Mouse (Mus musculus): ENCODE data around the gene Polr3b. TPM values are rescaled to one million over a fixed set of nuclear protein-coding genes. Genes with fewer than 3 reads are reported as not detected.

The Polr3b gene
- polyA plus RNA-seq, 1 experiment from 2014 or later, result 12.5 TPM

GRCm38 (mm10) chr10:84581191-84581590 is 40.9 kb upstream of the Polr3b start:
- Histone ChIP-seq H3K27me3 (ENCODE audit: control insufficient read depth, insufficient read depth, low read length) (no peaks in the 10 kb centered on the region), H3K36me3 (ENCODE audit: control insufficient read depth, insufficient read depth, low read length) (no peaks in the 10 kb centered on the region), H3K27ac (ENCODE audit: low read depth, low read length) (no peak overlapping the region), H3K9ac (ENCODE audit: low read depth, low read length) (no peak overlapping the region), H3K4me2 (no peak overlapping the region), H3K4me1 (ENCODE audit: control insufficient read depth, insufficient read depth, low read length) (peaks cover 24% of the 10 kb centered on the region), H3K9me3 (replicated peaks; ENCODE audit: control insufficient read depth, low read length) (no peaks in the 10 kb centered on the region), H3K4me3 (ENCODE audit: low read depth, low read length) (no peak overlapping the region)
- 40% methylated on average over 8 of the region's 8 CpGs for WGBS (ENCODE audit: insufficient replicate concordance)
- no peak for ATAC-seq (replicated peaks; ENCODE audit: insufficient number of reproducible peaks, low FRiP score, low TSS enrichment)

- Histone ChIP-seq H3K4me1 (ENCODE audit: control insufficient read depth, insufficient read depth, low read length) (peaks cover 24% of the 10 kb centered on the region), H3K4me2 (no peak overlapping the region), H3K36me3 (ENCODE audit: control insufficient read depth, insufficient read depth, low read length) (no peaks in the 10 kb centered on the region), H3K9me3 (replicated peaks; ENCODE audit: control insufficient read depth, low read length) (no peaks in the 10 kb centered on the region), H3K27me3 (ENCODE audit: control insufficient read depth, insufficient read depth, low read length) (no peaks in the 10 kb centered on the region), H3K4me3 (ENCODE audit: low read depth, low read length) (no peak overlapping the region), H3K9ac (ENCODE audit: low read depth, low read length) (no peak overlapping the region), H3K27ac (ENCODE audit: low read depth, low read length) (no peak overlapping the region)
- ATAC-seq (replicated peaks; ENCODE audit: insufficient number of reproducible peaks, low FRiP score, low TSS enrichment), result no peak
- 62% methylated on average over 7 of the region's 7 CpGs for WGBS (ENCODE audit: insufficient replicate concordance)
Measured at GRCm38 (mm10) chr10:84582236-84582635, 39.9 kb upstream of the Polr3b start.

GRCm38 (mm10) chr10:84584451-84585293 is 37.4 kb upstream of the Polr3b start:
- peaks cover 21% of the 10 kb centered on the region for H3K4me1 ChIP-seq (ENCODE audit: control insufficient read depth, insufficient read depth, low read length)
- no peaks in the 10 kb centered on the region for H3K9me3 ChIP-seq (replicated peaks; ENCODE audit: control insufficient read depth, low read length)
- H3K36me3 ChIP-seq (ENCODE audit: control insufficient read depth, insufficient read depth, low read length), result no peaks in the 10 kb centered on the region
- no peaks in the 10 kb centered on the region for H3K27me3 ChIP-seq (ENCODE audit: control insufficient read depth, insufficient read depth, low read length)
- 0 out of 2 replicates have a peak overlapping the region, but pooled peaks have one; percentile 15 for H3K27ac ChIP-seq (ENCODE audit: low read depth, low read length)
- H3K4me2 ChIP-seq, result peak overlapping the region; percentile 27
- ATAC-seq (replicated peaks; ENCODE audit: insufficient number of reproducible peaks, low FRiP score, low TSS enrichment), result no peak
- WGBS (ENCODE audit: insufficient replicate concordance), result 36% methylated on average over 11 of the region's 11 CpGs
- no peak overlapping the region for H3K9ac ChIP-seq (ENCODE audit: low read depth, low read length)
- H3K4me3 ChIP-seq (ENCODE audit: low read depth, low read length), result no peak overlapping the region

GRCm38 (mm10) chr10:84585294-84585650 is 36.8 kb upstream of the Polr3b start:
- Histone ChIP-seq H3K27ac (ENCODE audit: low read depth, low read length) (no peak overlapping the region), H3K4me1 (ENCODE audit: control insufficient read depth, insufficient read depth, low read length) (peaks cover 21% of the 10 kb centered on the region), H3K27me3 (ENCODE audit: control insufficient read depth, insufficient read depth, low read length) (no peaks in the 10 kb centered on the region), H3K9me3 (replicated peaks; ENCODE audit: control insufficient read depth, low read length) (no peaks in the 10 kb centered on the region), H3K4me2 (no peak overlapping the region; the same call in 1 of the 2 replicates), H3K4me3 (ENCODE audit: low read depth, low read length) (no peak overlapping the region), H3K9ac (ENCODE audit: low read depth, low read length) (no peak overlapping the region), H3K36me3 (ENCODE audit: control insufficient read depth, insufficient read depth, low read length) (no peaks in the 10 kb centered on the region)
- WGBS (ENCODE audit: insufficient replicate concordance), result 59% methylated on average over 2 of the region's 2 CpGs
- no peak for ATAC-seq (replicated peaks; ENCODE audit: insufficient number of reproducible peaks, low FRiP score, low TSS enrichment)

- Histone ChIP-seq H3K4me1 (ENCODE audit: control insufficient read depth, insufficient read depth, low read length) (no peaks in the 10 kb centered on the region), H3K9ac (ENCODE audit: low read depth, low read length) (no peak overlapping the region), H3K36me3 (ENCODE audit: control insufficient read depth, insufficient read depth, low read length) (no peaks in the 10 kb centered on the region; the same call in none of the 2 replicates), H3K9me3 (replicated peaks; ENCODE audit: control insufficient read depth, low read length) (no peaks in the 10 kb centered on the region), H3K27ac (ENCODE audit: low read depth, low read length) (no peak overlapping the region), H3K4me2 (no peak overlapping the region), H3K4me3 (ENCODE audit: low read depth, low read length) (no peak overlapping the region), H3K27me3 (ENCODE audit: control insufficient read depth, insufficient read depth, low read length) (no peaks in the 10 kb centered on the region)
- 74% methylated on average over 14 of the region's 14 CpGs for WGBS (ENCODE audit: insufficient replicate concordance)
- no peak for ATAC-seq (replicated peaks; ENCODE audit: insufficient number of reproducible peaks, low FRiP score, low TSS enrichment)
Measured at GRCm38 (mm10) chr10:84590956-84591355, 31.1 kb upstream of the Polr3b start.

GRCm38 (mm10) chr10:84591640-84592148 is 30.4 kb upstream of the Polr3b start:
- ATAC-seq (replicated peaks; ENCODE audit: insufficient number of reproducible peaks, low FRiP score, low TSS enrichment), result no peak

GRCm38 (mm10) chr10:84592745-84593144 is 29.3 kb upstream of the Polr3b start:
- no peak for ATAC-seq (replicated peaks; ENCODE audit: insufficient number of reproducible peaks, low FRiP score, low TSS enrichment)
- Histone ChIP-seq H3K4me2 (no peak overlapping the region), H3K4me3 (ENCODE audit: low read depth, low read length) (no peak overlapping the region), H3K27me3 (ENCODE audit: control insufficient read depth, insufficient read depth, low read length) (no peaks in the 10 kb centered on the region), H3K9me3 (replicated peaks; ENCODE audit: control insufficient read depth, low read length) (no peaks in the 10 kb centered on the region), H3K36me3 (ENCODE audit: control insufficient read depth, insufficient read depth, low read length) (no peaks in the 10 kb centered on the region; the same call in none of the 2 replicates), H3K27ac (ENCODE audit: low read depth, low read length) (no peak overlapping the region), H3K9ac (ENCODE audit: low read depth, low read length) (no peak overlapping the region), H3K4me1 (ENCODE audit: control insufficient read depth, insufficient read depth, low read length) (no peaks in the 10 kb centered on the region)
- 57% methylated on average over 3 of the region's 3 CpGs for WGBS (ENCODE audit: insufficient replicate concordance)

More at GRCm38 (mm10) chr10:84591640-84592148, 30.4 kb upstream of the Polr3b start:
- H3K9me3 ChIP-seq (replicated peaks; ENCODE audit: control insufficient read depth, low read length), result no peaks in the 10 kb centered on the region
- H3K27me3 ChIP-seq (ENCODE audit: control insufficient read depth, insufficient read depth, low read length), result no peaks in the 10 kb centered on the region
- 71% methylated on average over 2 of the region's 2 CpGs for WGBS (ENCODE audit: insufficient replicate concordance)
- no peak overlapping the region for H3K4me3 ChIP-seq (ENCODE audit: low read depth, low read length)
- H3K36me3 ChIP-seq (ENCODE audit: control insufficient read depth, insufficient read depth, low read length), result no peaks in the 10 kb centered on the region; the same call in none of the 2 replicates
- no peaks in the 10 kb centered on the region for H3K4me1 ChIP-seq (ENCODE audit: control insufficient read depth, insufficient read depth, low read length)
- H3K9ac ChIP-seq (ENCODE audit: low read depth, low read length), result no peak overlapping the region
- H3K4me2 ChIP-seq, result no peak overlapping the region
- no peak overlapping the region for H3K27ac ChIP-seq (ENCODE audit: low read depth, low read length)

- Histone ChIP-seq H3K9ac (ENCODE audit: low read depth, low read length) (no peak overlapping the region), H3K4me1 (ENCODE audit: control insufficient read depth, insufficient read depth, low read length) (no peaks in the 10 kb centered on the region), H3K9me3 (replicated peaks; ENCODE audit: control insufficient read depth, low read length) (no peaks in the 10 kb centered on the region), H3K27ac (ENCODE audit: low read depth, low read length) (no peak overlapping the region), H3K36me3 (ENCODE audit: control insufficient read depth, insufficient read depth, low read length) (no peaks in the 10 kb centered on the region), H3K4me2 (no peak overlapping the region), H3K4me3 (ENCODE audit: low read depth, low read length) (no peak overlapping the region), H3K27me3 (ENCODE audit: control insufficient read depth, insufficient read depth, low read length) (no peaks in the 10 kb centered on the region)
- 52% methylated on average over 3 of the region's 3 CpGs for WGBS (ENCODE audit: insufficient replicate concordance)
- ATAC-seq (replicated peaks; ENCODE audit: insufficient number of reproducible peaks, low FRiP score, low TSS enrichment), result no peak
Measured at GRCm38 (mm10) chr10:84597127-84597785, 24.8 kb upstream of the Polr3b start.

All from heart, embryonic 11.5 days (tissue).